Mouse (Mus musculus) right cerebral cortex, postnatal 25 days (tissue): ENCODE data around the gene Smox.
"Not testable (repeated sequence)": the region's sequence is repeated elsewhere in the genome, so short reads cannot be mapped to it uniquely, and the experiment has no call there.

ENCODE experiments used
- DNase-seq: peaks from one replicate; pipeline ENCODE4 v3.0.0; 2022

Gene Smox

DNA sequence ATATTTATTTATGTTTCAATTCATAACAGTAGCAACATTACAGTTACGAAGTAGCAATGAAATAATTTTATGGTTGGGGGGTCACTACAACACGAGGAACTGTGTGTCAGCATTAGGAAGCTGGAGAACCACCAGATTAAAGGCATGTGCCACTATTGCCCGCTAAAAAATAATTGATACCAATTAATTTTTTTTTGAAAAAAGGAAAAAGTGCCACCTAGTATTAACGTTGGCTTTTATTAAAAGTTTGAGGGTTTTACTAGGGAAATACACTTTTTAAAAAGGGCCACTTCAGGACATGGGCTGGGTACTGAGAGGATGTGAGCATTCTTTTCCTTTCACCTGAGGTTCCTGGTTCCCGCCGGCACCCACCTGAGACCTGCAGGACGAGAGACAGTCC lies at the start of gene Smox:
Gene Smox, plus strand, starts transcription at position 301 of the 400 bp plus-strand sequence.
- no peak for DNase-seq

GRCm38 (mm10) chr2:131443084-131443890 lies 48.0 kb upstream of the Smox start:
- no peak for DNase-seq

DNA sequence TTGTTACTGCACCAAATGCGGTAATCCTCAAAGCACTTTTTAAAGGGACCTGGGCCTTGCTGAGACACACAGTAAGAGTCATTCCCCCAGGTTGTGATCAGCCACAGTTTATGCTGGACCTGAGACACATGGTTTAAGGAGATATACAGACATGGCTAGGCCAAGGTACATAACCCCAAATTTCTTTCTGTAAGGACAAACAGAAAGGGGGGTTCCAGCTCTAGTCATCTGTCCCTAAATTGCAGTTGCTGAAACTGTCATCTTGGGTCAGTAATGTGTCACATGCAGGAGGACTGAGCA lies 47.5 kb upstream of the Smox start:
- DNase-seq = no peak

DNA sequence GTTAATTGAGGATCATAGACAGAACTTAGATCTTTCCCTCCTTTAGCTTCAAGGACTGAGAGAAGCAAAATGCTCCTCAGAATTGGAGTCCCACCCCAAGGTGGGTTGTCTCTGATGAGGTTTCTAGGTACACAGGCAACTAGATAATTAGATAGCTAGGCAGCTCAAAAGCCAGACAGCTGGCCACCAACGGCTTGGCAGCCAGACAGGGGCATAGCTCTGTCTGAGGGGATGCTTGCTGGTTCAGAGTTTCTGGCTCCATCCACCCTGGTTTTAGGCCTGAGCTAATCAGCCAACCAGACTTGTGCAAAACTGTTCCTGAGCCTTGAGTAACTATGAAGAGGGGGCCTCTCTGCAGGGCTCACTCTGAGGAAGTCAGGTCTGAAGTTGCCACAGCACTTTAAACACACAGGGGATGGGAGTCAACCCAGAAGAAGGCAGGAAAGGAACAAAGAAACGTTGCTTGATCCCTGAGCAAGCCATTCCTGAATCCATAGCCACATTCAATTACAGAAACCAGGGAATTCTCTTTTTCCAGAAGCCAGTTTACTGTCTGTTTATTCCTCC lies 44.8 kb upstream of the Smox start:
- DNase-seq = no peak

DNA sequence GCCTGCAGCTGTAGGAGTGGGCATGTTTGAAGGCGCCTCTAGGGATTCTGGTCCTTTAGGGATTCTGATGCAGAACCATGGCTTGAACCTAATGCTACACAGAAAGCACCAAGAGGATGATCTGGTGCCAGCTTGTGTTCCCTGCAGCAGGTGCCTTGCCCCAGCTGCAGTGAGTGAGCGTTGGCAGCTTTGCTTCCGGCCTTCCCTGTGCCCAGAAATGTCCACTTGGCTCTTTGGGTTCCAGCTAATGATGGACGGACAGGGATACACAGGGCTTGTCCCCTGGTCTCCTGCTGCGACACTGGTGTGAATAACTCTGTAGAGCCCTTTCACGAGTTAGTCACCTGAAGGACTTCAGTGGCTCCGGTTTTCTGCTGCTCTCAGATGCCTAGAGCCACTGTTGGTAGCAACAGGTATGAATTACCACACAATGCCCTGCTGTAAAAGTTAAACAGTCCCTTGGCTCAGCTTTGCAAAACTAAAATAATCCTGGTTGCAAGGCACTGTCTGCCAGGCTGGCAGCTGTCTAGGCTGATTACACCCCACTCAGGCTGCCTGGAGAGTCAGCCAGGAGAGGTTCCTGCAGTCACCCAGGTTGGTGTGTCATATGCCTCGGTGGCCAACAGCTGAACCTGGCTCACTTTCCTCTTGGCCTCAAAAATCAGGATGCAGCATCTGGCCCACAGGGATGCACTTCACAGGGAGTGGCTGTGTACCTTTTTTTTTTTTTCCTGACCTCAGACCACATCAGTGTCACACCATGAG lies 43.5 kb upstream of the Smox start:
- DNase-seq = no peak

DNA sequence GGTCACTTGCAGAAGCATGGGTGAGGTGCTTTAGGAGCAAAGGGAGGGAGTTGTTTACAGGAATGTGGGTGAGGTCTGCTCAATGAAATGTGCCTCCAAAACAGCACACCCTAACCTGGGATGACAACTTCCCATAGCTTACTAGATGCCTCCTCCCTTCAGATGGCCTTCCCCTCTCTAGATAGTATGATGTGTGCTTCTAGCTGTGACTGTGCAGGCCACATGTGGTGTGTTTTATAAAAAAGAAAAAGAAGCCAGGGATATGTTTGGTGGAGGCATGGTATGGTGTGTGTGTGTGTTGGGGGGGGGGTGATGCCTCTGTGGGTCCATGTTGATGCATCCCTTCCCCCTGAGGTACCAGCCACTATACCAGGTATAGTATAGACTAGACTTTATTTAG lies 42.9 kb upstream of the Smox start:
- no peak for DNase-seq

- no peak for DNase-seq
Observed at GRCm38 (mm10) chr2:131449720-131450119, 41.6 kb upstream of the Smox start.

DNA sequence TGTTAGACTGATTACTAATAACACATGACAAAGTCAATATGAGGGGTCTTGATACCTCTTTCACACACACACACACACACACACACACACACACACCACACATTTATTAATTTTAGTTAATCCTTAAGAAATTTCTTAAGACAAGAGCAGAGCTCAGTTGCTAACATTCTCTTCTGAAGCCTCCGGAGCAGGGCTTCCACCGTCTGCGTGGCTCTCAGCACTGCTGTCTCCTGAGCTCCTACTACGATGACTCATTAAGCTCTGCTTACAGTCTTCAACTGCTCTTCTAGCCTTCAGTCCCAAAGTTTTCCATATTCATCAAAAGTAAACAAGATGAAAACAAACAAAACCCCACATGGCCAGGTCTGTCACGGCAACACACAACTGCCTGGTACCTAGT lies 40.8 kb upstream of the Smox start:
- no peak for DNase-seq

- no peak for DNase-seq
Observed at GRCm38 (mm10) chr2:131457728-131458127, 33.6 kb upstream of the Smox start.

GRCm38 (mm10) chr2:131460946-131461682 lies 30.2 kb upstream of the Smox start:
- DNase-seq = no peak

- no peak for DNase-seq
Observed at GRCm38 (mm10) chr2:131462991-131463390, 28.3 kb upstream of the Smox start.

GRCm38 (mm10) chr2:131464147-131464546 lies 27.1 kb upstream of the Smox start:
- no peak for DNase-seq

- no peak for DNase-seq
Observed at GRCm38 (mm10) chr2:131466732-131467131, 24.6 kb upstream of the Smox start.

- no peak for DNase-seq
Observed at GRCm38 (mm10) chr2:131469916-131470315, 21.4 kb upstream of the Smox start.

GRCm38 (mm10) chr2:131473749-131474148 lies 17.5 kb upstream of the Smox start:
- DNase-seq = no peak

DNA sequence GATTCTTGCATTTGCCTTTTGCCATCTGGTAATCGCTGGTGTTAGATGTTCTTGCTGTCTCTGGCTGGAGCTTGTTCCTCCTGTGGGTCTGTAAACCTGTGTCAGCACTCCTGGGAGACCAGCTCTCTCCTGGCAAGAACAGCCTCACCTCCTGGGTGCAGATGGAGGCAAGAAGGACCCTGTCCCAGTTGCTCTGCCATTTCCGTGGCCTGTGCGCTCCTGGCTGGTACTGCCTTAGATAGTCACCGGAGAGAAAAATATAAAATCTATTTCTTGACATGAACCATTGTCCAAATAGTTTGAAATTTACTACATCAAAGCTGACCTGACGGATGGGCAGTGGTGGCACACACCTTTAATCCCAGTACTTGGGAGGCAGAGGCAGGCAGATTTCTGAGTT lies 14.2 kb upstream of the Smox start:
- DNase-seq = not testable (repeated sequence)

DNA sequence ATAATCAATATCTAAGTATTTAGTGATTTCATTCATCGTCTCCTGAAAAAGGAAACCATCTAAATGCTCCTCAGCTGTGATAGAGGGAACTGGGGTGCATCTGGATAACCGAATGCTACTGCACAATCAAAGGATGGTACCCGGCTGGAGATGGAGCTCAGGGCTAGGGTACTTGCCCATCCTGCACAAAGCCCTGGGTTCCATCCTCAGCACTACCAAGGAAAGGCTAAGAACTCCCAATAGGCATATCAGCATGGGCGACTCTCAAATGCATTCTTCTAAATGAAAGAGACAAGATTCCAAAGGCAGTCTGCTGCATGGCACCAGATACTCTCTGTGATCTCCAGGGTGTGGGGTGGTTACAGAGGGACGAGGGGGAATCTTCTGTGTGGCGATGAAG lies 13.4 kb upstream of the Smox start:
- DNase-seq = no peak

- DNase-seq = no peak
Observed at GRCm38 (mm10) chr2:131478349-131478748, 12.9 kb upstream of the Smox start.

GRCm38 (mm10) chr2:131478916-131479315 lies 12.4 kb upstream of the Smox start:
- no peak for DNase-seq

DNA sequence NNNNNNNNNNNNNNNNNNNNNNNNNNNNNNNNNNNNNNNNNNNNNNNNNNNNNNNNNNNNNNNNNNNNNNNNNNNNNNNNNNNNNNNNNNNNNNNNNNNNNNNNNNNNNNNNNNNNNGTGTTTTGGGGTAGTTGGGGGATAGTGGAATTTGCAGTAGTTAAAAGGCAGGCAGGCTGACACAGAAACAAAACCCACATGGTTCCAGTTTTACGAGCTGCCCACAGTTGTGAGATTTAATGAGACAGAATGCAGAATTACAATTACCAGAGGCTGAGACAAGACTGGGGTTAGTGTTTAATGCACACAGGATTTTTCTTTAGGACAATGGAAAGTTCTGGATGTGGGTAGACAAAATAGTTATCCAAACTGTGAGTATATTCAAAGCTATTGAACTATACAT lies 9.6 kb upstream of the Smox start:
- no peak for DNase-seq

DNA sequence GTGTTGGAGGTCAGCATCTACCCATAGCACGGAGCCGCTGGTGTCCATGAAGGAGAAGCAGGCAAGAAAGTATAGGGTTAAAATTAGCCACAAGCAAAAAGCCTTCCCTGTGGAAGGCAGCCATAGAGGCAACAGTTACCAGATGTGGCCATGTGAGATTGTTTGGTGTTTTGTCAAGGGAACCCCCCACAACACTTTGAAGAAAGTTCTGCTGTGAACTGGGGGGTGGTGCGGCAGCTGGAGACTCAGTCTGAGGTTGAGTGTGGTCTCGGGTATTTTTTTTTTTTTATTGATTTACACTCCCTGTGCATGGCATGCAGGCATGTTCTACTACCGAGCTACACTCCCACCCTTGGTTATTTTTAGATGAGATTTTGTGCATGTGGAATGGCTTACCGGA lies 8.8 kb upstream of the Smox start:
- DNase-seq = no peak

DNA sequence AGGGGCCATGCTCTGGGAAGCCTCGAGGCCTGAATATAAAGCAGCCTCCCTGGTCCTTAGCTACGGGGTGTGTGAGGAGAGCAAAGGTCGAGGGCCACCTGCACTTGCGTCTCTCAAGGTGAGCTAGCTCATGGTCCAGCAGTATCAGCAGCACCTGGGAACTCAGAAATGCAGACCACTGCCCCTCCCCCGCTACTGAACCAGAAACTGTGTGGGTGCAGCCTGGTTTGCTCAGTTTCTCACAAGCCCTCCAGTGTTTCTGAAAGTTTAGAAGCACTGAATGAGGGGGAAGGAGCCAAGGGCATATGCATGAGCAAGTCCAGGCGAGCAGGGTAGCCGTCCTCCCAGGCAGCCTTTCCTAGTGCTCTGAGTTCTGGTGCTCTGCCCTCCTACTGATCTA lies 7.7 kb upstream of the Smox start:
- DNase-seq = no peak

GRCm38 (mm10) chr2:131484182-131484581 lies 7.1 kb upstream of the Smox start:
- DNase-seq = peak; percentile 37

- DNase-seq = no peak
Observed at GRCm38 (mm10) chr2:131485126-131485525, 6.2 kb upstream of the Smox start.
